Mouse (Mus musculus) midbrain, embryonic 10.5 days (tissue): ENCODE results near the gene Krtap1-3. TPM values are rescaled to one million over a fixed set of nuclear protein-coding genes. Genes with fewer than 3 reads are reported as not detected.
"Not testable (repeated sequence)": the region's sequence is repeated elsewhere in the genome, so short reads cannot be mapped to it uniquely, and the experiment has no call there.

Experiments
- DNase-seq: peaks from one replicate; pipeline ENCODE4 v3.0.0-alpha.2; 2017; ENCODE audit warnings: low spot score
- H3K27ac ChIP-seq: fragments of 300-500 bp; sonication (generic); replicated peaks from 2 replicates; pipeline ENCODE4 v1.5.1; 2016; ENCODE audit warnings: mild to moderate bottlenecking
- H3K27me3 ChIP-seq: fragments of 300-500 bp; sonication (generic); 2 replicates; pipeline ENCODE4 v1.6.1; 2016; ENCODE audit warnings: low read depth, mild to moderate bottlenecking; ENCODE audit not compliant: poor library complexity, severe bottlenecking
- H3K36me3 ChIP-seq: fragments of 300-500 bp; sonication (generic); 2 replicates; pipeline ENCODE4 v1.6.1; 2016; ENCODE audit warnings: mild to moderate bottlenecking, moderate library complexity
- H3K4me1 ChIP-seq: fragments of 300-500 bp; sonication (generic); 2 replicates; pipeline ENCODE4 v1.6.1; 2016
- H3K4me3 ChIP-seq: fragments of 300-500 bp; sonication (generic); 2 replicates; pipeline ENCODE4 v1.5.1; 2016; ENCODE audit warnings: mild to moderate bottlenecking, moderate library complexity
- H3K9me3 ChIP-seq: fragments of 300-500 bp; sonication (generic); replicated peaks from 2 replicates; pipeline ENCODE4 v1.6.1; 2016; ENCODE audit warnings: mild to moderate bottlenecking
- WGBS: fragments of 180-500 bp; shearing (Covaris S2); methylation state at CpG from one replicate; pipeline ENCODE4 v1.1.7; 2016; 5-methylcytosine and 5-hydroxymethylcytosine counted together
- polyA plus RNA-seq: library from polyadenylated mRNA; unstranded; fragments of >200 nt; fragmentation: Nextera tagmentation; extraction: Ambion mirVana; gene quantifications from 2 replicates; pipeline ENCODE4 v1.2.1, GENCODE M21; 2016

Krtap1-3 gene
- not detected in 2 replicates for polyA plus RNA-seq

- Histone ChIP-seq H3K4me1 (no peaks in the 10 kb centered on the region), H3K27ac (no peak within 1 kb of the TSS), H3K27me3 (no peaks in the 10 kb centered on the region), H3K4me3 (no peak within 1 kb of the TSS), H3K36me3 (no peaks in the 10 kb centered on the region), H3K9me3 (no peaks in the 10 kb centered on the region)
- 86% methylated on average over 6 of the region's 6 CpGs for WGBS
- DNase-seq: no peak
Observed at GRCm38 (mm10) chr11:99590981-99591380, at the start of gene Krtap1-3. Gene Krtap1-3, minus strand, starts transcription at chr11:99591339.

DNA sequence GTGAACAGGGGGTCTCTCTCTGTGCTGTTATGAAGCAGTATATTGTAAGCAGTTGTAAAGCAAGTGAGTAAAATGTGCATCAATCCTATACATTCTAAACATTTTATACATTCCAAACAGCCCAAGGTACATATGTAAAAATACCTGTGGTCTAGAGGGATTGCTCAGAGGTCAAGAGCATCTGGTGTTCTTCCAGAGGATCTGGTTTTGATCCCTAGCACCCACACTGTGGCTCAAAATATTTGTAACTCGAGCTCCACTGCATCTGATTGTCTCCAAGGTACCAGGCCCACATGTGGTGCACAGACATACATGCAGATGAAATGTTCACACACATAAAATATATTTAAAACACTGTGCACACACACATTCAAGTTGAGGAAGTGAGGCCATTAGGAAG is 49.8 kb upstream of the Krtap1-3 start:
- WGBS: 45% methylated on average over 1 of the region's 1 CpGs

DNA sequence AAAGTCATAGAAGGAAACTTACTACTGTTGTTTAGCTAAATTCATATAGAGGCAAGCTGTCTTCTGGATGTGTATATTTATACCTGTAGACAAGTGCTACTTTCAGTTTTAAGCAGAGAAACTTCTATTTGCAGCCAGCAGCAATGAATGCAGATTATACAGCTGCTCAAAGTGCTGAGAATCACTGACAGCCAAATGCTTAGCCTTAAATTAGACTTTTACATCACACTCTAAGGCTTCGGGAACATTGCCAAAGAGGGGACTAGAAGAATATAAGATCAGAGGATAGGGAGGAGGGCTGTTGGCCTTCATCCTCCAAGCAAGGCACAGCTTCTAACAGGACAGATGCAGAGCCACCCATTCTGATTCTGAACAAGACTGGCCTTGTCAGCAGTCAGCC is 45.9 kb upstream of the Krtap1-3 start:
- DNase-seq: no peak
- Histone ChIP-seq H3K4me1 (peaks cover 5% of the 10 kb centered on the region), H3K4me3 (no peak overlapping the region), H3K36me3 (no peaks in the 10 kb centered on the region), H3K27me3 (no peaks in the 10 kb centered on the region), H3K9me3 (no peaks in the 10 kb centered on the region), H3K27ac (no peak overlapping the region)
- 84% methylated on average over 1 of the region's 1 CpGs for WGBS

More for the DNA sequence above, 49.8 kb upstream of the Krtap1-3 start:
- no peaks in the 10 kb centered on the region for H3K36me3 ChIP-seq
- no peak for DNase-seq
- no peaks in the 10 kb centered on the region for H3K4me1 ChIP-seq
- no peaks in the 10 kb centered on the region for H3K9me3 ChIP-seq
- no peaks in the 10 kb centered on the region for H3K27me3 ChIP-seq
- no peak overlapping the region for H3K4me3 ChIP-seq
- no peak overlapping the region for H3K27ac ChIP-seq

- H3K4me1 ChIP-seq: peaks cover 5% of the 10 kb centered on the region
- H3K27me3 ChIP-seq: no peaks in the 10 kb centered on the region
- no peak within 1 kb of the TSS for H3K4me3 ChIP-seq
- H3K9me3 ChIP-seq: no peaks in the 10 kb centered on the region
- WGBS: 34% methylated on average over 8 of the region's 8 CpGs
- no peak within 1 kb of the TSS for H3K27ac ChIP-seq
- no peak for DNase-seq
- no peaks in the 10 kb centered on the region for H3K36me3 ChIP-seq
Observed at GRCm38 (mm10) chr11:99634653-99635134, 43.6 kb upstream of the Krtap1-3 start, which contains the start of gene Krtap4-2. Gene Krtap4-2, minus strand, starts transcription at chr11:99635084.

DNA sequence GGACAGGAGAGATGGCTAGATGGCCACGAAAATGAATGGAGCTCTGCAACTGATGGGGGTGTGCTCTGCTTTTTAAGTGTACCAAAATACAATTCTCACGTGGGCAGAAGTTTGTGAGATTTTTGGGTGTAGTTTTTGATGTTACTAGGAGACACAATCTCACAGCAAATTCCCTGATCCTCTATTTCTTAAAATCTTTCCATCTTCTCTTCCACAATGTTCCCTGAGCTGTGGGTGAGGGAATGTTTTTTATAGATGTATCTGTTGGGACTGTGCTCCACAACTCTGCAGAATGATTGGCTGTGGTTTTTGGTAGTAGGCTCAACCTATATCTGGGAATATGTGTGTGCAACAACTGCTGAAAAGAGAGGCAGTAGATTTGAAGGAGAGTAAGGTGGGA is 42.2 kb upstream of the Krtap1-3 start:
- WGBS: 71% methylated on average over 2 of the region's 2 CpGs

GRCm38 (mm10) chr11:99630890-99631289 is 39.8 kb upstream of the Krtap1-3 start:
- Histone ChIP-seq H3K4me3 (no peak overlapping the region), H3K36me3 (no peaks in the 10 kb centered on the region)
- WGBS: 81% methylated on average over 3 of the region's 3 CpGs

More for the DNA sequence above, 42.2 kb upstream of the Krtap1-3 start:
- H3K27ac ChIP-seq: no peak overlapping the region
- no peak overlapping the region for H3K4me3 ChIP-seq
- H3K36me3 ChIP-seq: no peaks in the 10 kb centered on the region
- no peaks in the 10 kb centered on the region for H3K27me3 ChIP-seq
- H3K9me3 ChIP-seq: no peaks in the 10 kb centered on the region
- H3K4me1 ChIP-seq: peaks cover 5% of the 10 kb centered on the region
- no peak for DNase-seq

GRCm38 (mm10) chr11:99628138-99628537 is 37.0 kb upstream of the Krtap1-3 start, which contains the start of gene Krtap4-1:
Gene Krtap4-1, minus strand, starts transcription at chr11:99628238.
- no peaks in the 10 kb centered on the region for H3K9me3 ChIP-seq
- no peak within 1 kb of the TSS for H3K4me3 ChIP-seq
- no peak within 1 kb of the TSS for H3K27ac ChIP-seq
- DNase-seq: no peak
- no peaks in the 10 kb centered on the region for H3K27me3 ChIP-seq
- H3K4me1 ChIP-seq: no peaks in the 10 kb centered on the region
- 87% methylated on average over 4 of the region's 4 CpGs for WGBS
- H3K36me3 ChIP-seq: no peaks in the 10 kb centered on the region

More at GRCm38 (mm10) chr11:99630890-99631289, 39.8 kb upstream of the Krtap1-3 start:
- H3K9me3 ChIP-seq: no peaks in the 10 kb centered on the region
- no peaks in the 10 kb centered on the region for H3K27me3 ChIP-seq
- H3K27ac ChIP-seq: no peak overlapping the region
- peaks cover 5% of the 10 kb centered on the region for H3K4me1 ChIP-seq
- no peak for DNase-seq

DNA sequence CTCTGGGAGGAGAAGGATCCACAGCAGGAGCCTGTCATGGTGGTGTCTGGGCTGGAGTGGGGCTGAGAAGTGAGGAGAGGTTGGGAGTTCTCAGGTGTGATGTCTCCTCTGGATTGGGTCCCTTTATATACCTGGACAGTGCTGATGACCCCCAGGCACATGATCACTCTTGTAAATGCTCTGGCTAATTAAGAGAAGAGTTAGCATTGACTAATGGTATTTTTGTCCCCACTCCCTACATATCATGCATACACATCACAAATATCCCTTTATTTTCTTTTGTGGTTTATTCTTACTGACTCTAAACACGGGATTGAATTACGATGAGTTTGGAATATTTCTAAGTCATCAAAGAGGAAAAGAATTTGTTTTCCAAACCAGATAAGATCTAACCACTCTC is 29.2 kb upstream of the Krtap1-3 start, which contains the start of gene Gm11562:
Gene Gm11562 (minus strand): TSS at position 101 of the 400 bp plus-strand sequence.
- H3K27ac ChIP-seq: no peak within 1 kb of the TSS
- no peaks in the 10 kb centered on the region for H3K9me3 ChIP-seq
- DNase-seq: no peak
- 87% methylated on average over 2 of the region's 2 CpGs for WGBS
- no peaks in the 10 kb centered on the region for H3K4me1 ChIP-seq
- no peaks in the 10 kb centered on the region for H3K36me3 ChIP-seq
- no peaks in the 10 kb centered on the region for H3K27me3 ChIP-seq
- H3K4me3 ChIP-seq: no peak within 1 kb of the TSS

- no peak within 1 kb of the TSS for H3K4me3 ChIP-seq
- no peaks in the 10 kb centered on the region for H3K36me3 ChIP-seq
- H3K9me3 ChIP-seq: no peaks in the 10 kb centered on the region
- H3K27ac ChIP-seq: no peak within 1 kb of the TSS
- WGBS: 76% methylated on average over 3 of the region's 3 CpGs
- H3K4me1 ChIP-seq: no peaks in the 10 kb centered on the region
- no peak for DNase-seq
- H3K27me3 ChIP-seq: no peaks in the 10 kb centered on the region
Observed at GRCm38 (mm10) chr11:99614796-99615363, 23.7 kb upstream of the Krtap1-3 start, which contains the start of gene Krtap2-4. Gene Krtap2-4, minus strand, starts transcription at chr11:99614846.

GRCm38 (mm10) chr11:99610089-99610488 is 18.9 kb upstream of the Krtap1-3 start, which contains the start of gene Gm11937:
Gene Gm11937, minus strand, starts transcription at chr11:99610189.
- not testable (repeated sequence) for H3K9me3 ChIP-seq, H3K36me3 ChIP-seq, H3K4me1 ChIP-seq, H3K27me3 ChIP-seq, H3K27ac ChIP-seq, H3K4me3 ChIP-seq, DNase-seq
- 81% methylated on average over 2 of the region's 2 CpGs for WGBS

DNA sequence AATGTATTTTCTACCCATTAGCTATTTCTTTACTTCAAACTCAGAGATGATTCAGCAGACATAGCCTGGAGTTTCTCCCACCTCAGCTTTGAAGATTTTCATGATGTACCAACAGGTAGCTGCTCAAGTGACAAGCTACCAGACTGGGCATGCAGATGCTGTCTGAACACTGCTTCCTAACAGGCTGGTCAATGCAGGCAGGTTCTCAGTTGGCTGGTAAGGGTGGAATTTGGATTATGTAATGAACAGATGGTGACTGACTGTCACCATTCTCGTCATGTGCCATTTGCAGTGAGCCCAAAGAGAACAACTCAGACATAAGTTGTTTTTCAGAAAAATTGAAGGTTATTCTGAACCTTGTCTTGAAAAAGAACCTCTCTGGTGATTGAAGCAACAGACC is 18.0 kb upstream of the Krtap1-3 start:
- no peaks in the 10 kb centered on the region for H3K27me3 ChIP-seq
- no peaks in the 10 kb centered on the region for H3K36me3 ChIP-seq
- no peak for DNase-seq
- H3K9me3 ChIP-seq: no peaks in the 10 kb centered on the region
- 79% methylated on average over 1 of the region's 1 CpGs for WGBS
- no peak overlapping the region for H3K4me3 ChIP-seq
- no peak overlapping the region for H3K27ac ChIP-seq
- no peaks in the 10 kb centered on the region for H3K4me1 ChIP-seq

DNA sequence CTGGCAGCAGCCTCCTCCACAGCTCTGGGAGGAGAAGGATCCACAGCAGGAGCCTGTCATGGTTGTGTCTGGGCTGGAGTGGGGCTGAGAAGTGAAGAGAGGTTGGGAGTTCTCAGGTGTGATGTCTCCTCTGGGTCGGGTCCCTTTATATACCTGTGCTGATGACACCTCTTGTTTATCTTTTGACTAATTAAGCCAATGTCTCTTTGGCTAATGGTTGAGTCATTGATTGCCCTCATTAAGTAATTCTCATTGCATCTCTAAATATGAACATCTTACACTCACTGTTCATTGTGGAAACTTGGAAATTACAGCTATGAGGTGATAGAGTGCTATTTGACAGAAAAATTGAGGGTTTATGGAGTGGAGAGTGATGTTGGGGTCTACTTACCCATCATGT is 12.1 kb upstream of the Krtap1-3 start, which contains the start of gene Gm11938:
Gene Gm11938 (minus strand): TSS at position 101 of the 400 bp plus-strand sequence.
- H3K9me3 ChIP-seq, H3K27me3 ChIP-seq, H3K36me3 ChIP-seq, H3K4me1 ChIP-seq, H3K27ac ChIP-seq, DNase-seq, H3K4me3 ChIP-seq: not testable (repeated sequence)
- WGBS: 76% methylated on average over 1 of the region's 1 CpGs

- WGBS: 87% methylated on average over 6 of the region's 6 CpGs
- H3K27me3 ChIP-seq, H3K9me3 ChIP-seq, DNase-seq, H3K4me1 ChIP-seq, H3K27ac ChIP-seq, H3K36me3 ChIP-seq, H3K4me3 ChIP-seq: not testable (repeated sequence)
Observed at GRCm38 (mm10) chr11:99597742-99598141, 6.6 kb upstream of the Krtap1-3 start, which contains the start of gene Krtap9-3. Gene Krtap9-3, minus strand, starts transcription at chr11:99598105.
